Mouse (Mus musculus) forebrain, embryonic 14.5 days (tissue): Measurements from ENCODE around the gene Lrfn3. TPM values are rescaled to one million over a fixed set of nuclear protein-coding genes. Genes with fewer than 3 reads are reported as not detected.

Experiments used
- ATAC-seq: fragments of 200-750 bp; cut with Nextera tagmentation; 2 replicates; pipeline ENCODE4 v1.8.0; 2017; ENCODE audit warnings: mild to moderate bottlenecking, moderate library complexity
- DNase-seq: peaks from one replicate; pipeline ENCODE4 v3.0.0-alpha.2; 2015; ENCODE audit warnings: low spot score
- H3K27ac ChIP-seq: fragments of 300-500 bp; sonication (generic); 2 replicates; pipeline ENCODE4 v1.5.1; 2014; ENCODE audit warnings: low read depth, mild to moderate bottlenecking, control low read depth, low read length, moderate library complexity
- H3K27me3 ChIP-seq: fragments of 300-500 bp; sonication (generic); replicated peaks from 2 replicates; pipeline ENCODE4 v1.6.1; 2014; ENCODE audit warnings: low read length, control low read depth, mixed read lengths; ENCODE audit not compliant: control insufficient read depth, insufficient read depth
- H3K36me3 ChIP-seq: fragments of 300-500 bp; sonication (generic); 2 replicates; pipeline ENCODE4 v1.6.1; 2014; ENCODE audit warnings: low read length, control low read depth; ENCODE audit not compliant: control insufficient read depth, insufficient read depth
- H3K4me1 ChIP-seq: fragments of 300-500 bp; sonication (generic); 2 replicates; pipeline ENCODE4 v1.6.1; 2014; ENCODE audit warnings: antibody characterized with exemption, low read length, control low read depth; ENCODE audit not compliant: control insufficient read depth, insufficient read depth
- H3K4me2 ChIP-seq: fragments of 300-500 bp; sonication (generic); 2 replicates; pipeline ENCODE4 v1.6.1; 2014; ENCODE audit warnings: mild to moderate bottlenecking, control low read depth, low read length
- H3K4me3 ChIP-seq: fragments of 300-500 bp; sonication (generic); 2 replicates; pipeline ENCODE4 v1.5.1; 2014; ENCODE audit warnings: low read depth, low read length, control low read depth
- H3K9ac ChIP-seq: fragments of 300-500 bp; sonication (generic); 2 replicates; pipeline ENCODE4 v1.6.1; 2014; ENCODE audit warnings: mild to moderate bottlenecking, low read length, control low read depth, moderate library complexity
- H3K9me3 ChIP-seq: fragments of 300-500 bp; sonication (generic); replicated peaks from 2 replicates; pipeline ENCODE4 v1.6.1; 2016; ENCODE audit warnings: low read length, control low read depth, mixed read lengths; ENCODE audit not compliant: control insufficient read depth
- WGBS: fragments of 180-500 bp; shearing (Covaris S2); extraction: QIAGEN DNeasy Blood & Tissue Kit; methylation state at CpG from one replicate; pipeline ENCODE4 v1.1.7; 2014; 5-methylcytosine and 5-hydroxymethylcytosine counted together
- polyA plus RNA-seq: library from polyadenylated mRNA; unstranded; fragments of >200 nt; fragmentation: Nextera tagmentation; extraction: Ambion mirVana; gene quantifications from 2 replicates; pipeline ENCODE4 v1.2.1, GENCODE M21; 2014

Gene Lrfn3
- polyA plus RNA-seq, 1 experiment from 2014 or later = 8.8 TPM

DNA sequence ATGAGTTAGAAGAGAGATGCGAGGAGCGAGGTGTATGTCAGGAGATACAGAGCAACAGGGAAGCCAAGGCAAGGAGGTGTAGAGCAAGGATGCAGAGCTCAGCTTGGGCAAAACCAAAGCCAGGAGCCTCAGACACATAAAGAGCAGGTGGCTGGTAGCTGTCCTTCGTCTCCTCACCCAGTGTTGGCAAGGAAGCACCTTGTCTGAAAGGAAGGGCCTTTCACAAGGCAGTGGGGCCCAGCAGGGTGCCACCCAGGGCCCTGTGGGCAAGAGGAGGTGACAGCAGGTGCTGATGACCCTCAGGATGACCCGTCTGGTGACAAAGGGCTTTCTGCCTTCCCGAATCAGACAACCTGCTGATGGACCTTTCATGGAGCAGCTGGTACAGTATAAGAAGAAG, 28.0 kb downstream of the Lrfn3 start:
- H3K27ac ChIP-seq = no peak overlapping the region
- H3K4me3 ChIP-seq = no peak overlapping the region
- no peaks in the 10 kb centered on the region for H3K36me3 ChIP-seq
- no peaks in the 10 kb centered on the region for H3K9me3 ChIP-seq
- H3K4me2 ChIP-seq = no peak overlapping the region
- DNase-seq (no peak), ATAC-seq (no peak)
- H3K4me1 ChIP-seq = peaks cover 9% of the 10 kb centered on the region
- no peak overlapping the region for H3K9ac ChIP-seq
- 68% methylated on average over 5 of the region's 5 CpGs for WGBS
- H3K27me3 ChIP-seq = peaks cover 4% of the 10 kb centered on the region

DNA sequence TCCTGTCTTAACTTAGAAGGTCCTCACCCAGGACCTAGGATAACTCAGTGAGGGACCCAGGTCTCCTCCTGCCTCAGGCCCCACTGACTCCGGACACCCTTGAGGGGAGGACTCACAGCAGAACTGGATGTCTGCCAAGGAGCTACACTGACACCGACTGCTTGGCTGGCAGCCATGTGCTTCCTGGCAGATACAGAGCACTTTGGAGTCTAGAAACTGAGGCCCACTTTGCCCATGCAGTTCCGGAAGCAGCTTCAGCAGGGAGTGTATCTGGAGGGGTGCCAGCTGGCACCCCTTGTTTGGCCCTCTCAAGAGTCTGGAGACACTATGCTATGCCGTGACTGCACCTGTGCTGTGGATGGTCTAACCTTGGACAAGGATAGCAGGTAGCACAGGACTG, 29.1 kb downstream of the Lrfn3 start:
- peak overlapping the region; percentile 39 for H3K27ac ChIP-seq
- H3K27me3 ChIP-seq = peaks cover 4% of the 10 kb centered on the region
- H3K36me3 ChIP-seq = no peaks in the 10 kb centered on the region
- 11% methylated on average over 4 of the region's 4 CpGs for WGBS
- peaks cover 9% of the 10 kb centered on the region for H3K4me1 ChIP-seq
- DNase-seq (peak; percentile 87), ATAC-seq (peak; percentile 47; the same call in 1 of the 2 replicates)
- H3K9ac ChIP-seq = no peak overlapping the region
- H3K4me3 ChIP-seq = no peak overlapping the region
- H3K4me2 ChIP-seq = no peak overlapping the region
- H3K9me3 ChIP-seq = no peaks in the 10 kb centered on the region

DNA sequence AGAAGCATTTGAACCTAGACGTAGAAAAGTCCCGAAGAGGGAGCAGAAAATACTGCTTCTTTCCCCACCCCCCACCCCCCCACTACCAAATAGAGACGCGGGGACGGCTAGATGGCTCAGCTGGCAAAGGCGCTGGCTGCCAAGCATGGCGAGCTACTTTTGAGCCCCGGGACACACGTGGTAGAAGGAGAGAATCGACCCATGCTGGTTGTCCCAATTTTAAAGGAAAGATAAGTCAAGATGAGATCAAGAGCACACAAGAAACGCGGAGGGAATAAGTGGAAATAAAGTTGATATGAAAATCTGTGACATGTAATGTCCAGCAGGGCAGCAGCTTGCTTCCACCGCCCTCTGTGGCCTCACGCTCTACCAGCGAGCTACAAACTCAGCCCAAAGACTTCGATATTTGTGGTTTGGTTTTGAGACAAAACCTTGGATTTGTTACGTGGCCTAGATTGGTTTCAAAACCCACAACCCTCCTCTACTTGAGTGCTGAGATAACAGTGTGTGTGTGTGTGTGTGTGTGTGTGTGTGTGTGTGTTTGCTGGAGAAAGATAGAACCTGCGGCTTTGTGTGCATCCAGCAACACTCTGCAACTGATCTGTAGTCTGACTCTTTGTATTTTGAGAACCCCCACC, 29.8 kb downstream of the Lrfn3 start:
- peaks cover 9% of the 10 kb centered on the region for H3K4me1 ChIP-seq
- DNase-seq = no peak
- ATAC-seq = no peak
- no peak overlapping the region for H3K9ac ChIP-seq
- no peak overlapping the region for H3K27ac ChIP-seq
- H3K27me3 ChIP-seq = peaks cover 4% of the 10 kb centered on the region
- no peak overlapping the region for H3K4me3 ChIP-seq
- no peaks in the 10 kb centered on the region for H3K36me3 ChIP-seq
- no peak overlapping the region for H3K4me2 ChIP-seq
- no peaks in the 10 kb centered on the region for H3K9me3 ChIP-seq
- 63% methylated on average over 18 of the region's 18 CpGs for WGBS

DNA sequence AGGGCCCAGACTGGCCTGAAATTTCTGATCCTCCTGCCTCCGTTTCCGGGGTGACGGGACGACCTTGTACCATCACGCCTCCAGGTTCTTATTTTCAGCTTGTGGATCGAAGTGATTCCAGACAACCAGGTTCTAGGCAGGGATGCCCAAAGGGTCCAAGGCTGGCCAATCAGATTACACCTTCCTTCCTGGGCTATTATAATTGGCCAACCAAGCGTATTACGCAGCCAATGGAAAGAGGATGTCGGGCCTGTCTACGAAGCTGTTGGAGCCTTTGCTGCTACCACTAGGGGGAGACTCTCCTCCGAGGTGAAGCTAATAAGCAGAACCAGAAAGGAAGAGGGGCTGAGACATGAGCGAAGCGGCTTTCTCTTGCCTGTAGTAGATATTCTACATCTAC, 30.7 kb downstream of the Lrfn3 start:
- 3% methylated on average over 13 of the region's 13 CpGs for WGBS

DNA sequence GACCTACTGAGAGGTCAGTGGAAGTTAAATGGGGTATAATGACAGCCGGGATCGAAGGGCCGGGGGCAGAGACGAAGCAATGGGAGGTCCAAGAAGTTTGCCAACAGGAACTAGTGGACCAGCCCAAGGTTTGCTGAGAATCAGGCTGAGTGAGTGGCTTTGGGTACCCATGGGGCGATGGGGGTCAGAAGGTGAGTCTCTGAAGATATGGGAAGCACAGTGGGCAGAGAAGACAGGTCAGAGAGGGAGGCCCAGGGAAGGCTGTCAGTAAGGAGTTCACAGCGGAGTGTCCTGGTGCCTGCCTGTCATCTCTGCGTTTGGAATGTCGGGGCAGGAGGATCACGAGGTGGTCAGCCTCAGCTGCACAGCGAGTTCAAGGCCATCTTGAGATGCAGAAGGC, 34.2 kb downstream of the Lrfn3 start:
- Histone ChIP-seq H3K9me3 (no peaks in the 10 kb centered on the region), H3K27ac (no peak overlapping the region), H3K9ac (no peak overlapping the region), H3K4me2 (no peak overlapping the region), H3K4me1 (peaks cover 3% of the 10 kb centered on the region), H3K36me3 (no peaks in the 10 kb centered on the region), H3K27me3 (no peaks in the 10 kb centered on the region), H3K4me3 (no peak overlapping the region)
- 44% methylated on average over 10 of the region's 10 CpGs for WGBS
- ATAC-seq (no peak), DNase-seq (no peak)

More for the DNA sequence above, 30.7 kb downstream of the Lrfn3 start:
- Histone ChIP-seq H3K36me3 (no peaks in the 10 kb centered on the region), H3K9ac (no peak overlapping the region), H3K4me1 (peaks cover 9% of the 10 kb centered on the region), H3K4me2 (peak overlapping the region; percentile 23), H3K4me3 (no peak overlapping the region; the same call in 1 of the 2 replicates), H3K27ac (no peak overlapping the region), H3K27me3 (peaks cover 4% of the 10 kb centered on the region), H3K9me3 (no peaks in the 10 kb centered on the region)
- ATAC-seq = peak; percentile 89
- DNase-seq = peak; percentile 98

DNA sequence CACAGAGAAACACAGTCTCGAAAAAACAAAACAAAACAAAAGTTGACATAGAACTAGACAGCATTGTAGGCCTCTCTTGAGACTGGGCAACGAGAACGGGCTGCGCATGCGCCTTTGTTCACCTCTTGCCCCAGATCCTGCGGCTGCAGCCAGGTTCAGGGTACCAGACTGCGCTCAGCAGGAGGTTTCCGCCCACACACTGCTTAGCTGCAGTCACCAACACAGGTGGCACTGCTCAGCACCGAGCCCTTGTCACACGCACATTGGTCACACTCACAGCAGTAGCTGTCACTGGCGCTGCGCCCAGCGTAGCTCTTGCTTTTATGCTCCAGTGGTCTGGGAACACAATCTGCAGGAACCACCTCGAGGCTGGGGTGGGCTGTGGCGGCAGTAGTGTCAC, 35.4 kb downstream of the Lrfn3 start:
- Histone ChIP-seq H3K9ac (no peak overlapping the region), H3K4me1 (0 out of 2 replicates have a peak, but pooled peaks cover 2% of the 10 kb centered on the region), H3K4me3 (no peak overlapping the region), H3K4me2 (no peak overlapping the region), H3K27ac (no peak overlapping the region), H3K9me3 (no peaks in the 10 kb centered on the region), H3K36me3 (no peaks in the 10 kb centered on the region), H3K27me3 (no peaks in the 10 kb centered on the region)
- ATAC-seq (no peak), DNase-seq (peak; percentile 26)
- WGBS = 60% methylated on average over 15 of the region's 15 CpGs

DNA sequence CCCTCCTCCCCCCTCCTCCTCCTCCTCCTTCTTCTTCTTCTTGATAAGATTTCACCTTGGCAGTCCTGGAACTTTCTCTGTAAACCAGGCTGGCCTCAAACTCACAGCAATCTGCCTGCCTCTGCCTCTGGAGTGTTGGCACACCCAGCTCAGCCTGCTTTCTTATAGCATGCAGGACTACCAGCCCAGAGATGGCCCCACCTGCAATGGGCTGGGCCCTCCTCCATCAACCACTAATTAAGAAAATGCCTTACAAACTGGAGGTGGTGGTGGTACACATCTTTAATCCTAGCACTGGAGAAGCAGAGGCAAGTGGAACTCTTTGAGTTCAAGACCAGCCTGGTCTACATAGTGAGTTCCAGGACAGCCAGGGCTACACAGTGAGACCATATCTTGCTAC, 36.1 kb downstream of the Lrfn3 start:
- Histone ChIP-seq H3K9me3 (no peaks in the 10 kb centered on the region), H3K4me1 (peaks cover 2% of the 10 kb centered on the region; the same call in 1 of the 2 replicates), H3K36me3 (no peaks in the 10 kb centered on the region), H3K9ac (no peak overlapping the region), H3K4me2 (no peak overlapping the region), H3K4me3 (no peak overlapping the region), H3K27me3 (no peaks in the 10 kb centered on the region), H3K27ac (no peak overlapping the region)
- DNase-seq = no peak
- ATAC-seq = no peak

DNA sequence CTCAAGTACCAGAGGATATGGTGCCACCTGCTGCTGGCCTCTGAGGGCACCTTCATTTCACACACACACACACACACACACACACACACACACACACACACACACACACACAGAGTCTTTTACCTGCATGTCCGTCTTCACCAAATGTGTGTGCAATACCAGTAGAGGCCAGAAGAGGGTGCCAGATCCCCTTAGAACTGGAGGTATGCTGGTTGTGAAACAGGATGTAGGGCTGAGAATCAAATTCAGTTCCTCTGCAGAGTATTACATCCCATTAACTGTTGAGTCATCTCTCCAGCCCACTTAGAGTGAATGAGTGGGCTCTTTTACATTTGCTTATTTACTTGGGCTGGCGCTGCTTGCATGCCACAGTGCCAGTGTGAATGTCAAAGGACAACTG, 37.2 kb downstream of the Lrfn3 start:
- no peaks in the 10 kb centered on the region for H3K9me3 ChIP-seq
- H3K9ac ChIP-seq = no peak overlapping the region
- no peaks in the 10 kb centered on the region for H3K36me3 ChIP-seq
- no peak overlapping the region for H3K4me3 ChIP-seq
- H3K27me3 ChIP-seq = no peaks in the 10 kb centered on the region
- H3K4me2 ChIP-seq = no peak overlapping the region
- WGBS = 41% methylated on average over 2 of the region's 2 CpGs
- no peak overlapping the region for H3K27ac ChIP-seq
- H3K4me1 ChIP-seq = peaks cover 2% of the 10 kb centered on the region; the same call in 1 of the 2 replicates
- no peak for ATAC-seq
- DNase-seq = peak; percentile 25

DNA sequence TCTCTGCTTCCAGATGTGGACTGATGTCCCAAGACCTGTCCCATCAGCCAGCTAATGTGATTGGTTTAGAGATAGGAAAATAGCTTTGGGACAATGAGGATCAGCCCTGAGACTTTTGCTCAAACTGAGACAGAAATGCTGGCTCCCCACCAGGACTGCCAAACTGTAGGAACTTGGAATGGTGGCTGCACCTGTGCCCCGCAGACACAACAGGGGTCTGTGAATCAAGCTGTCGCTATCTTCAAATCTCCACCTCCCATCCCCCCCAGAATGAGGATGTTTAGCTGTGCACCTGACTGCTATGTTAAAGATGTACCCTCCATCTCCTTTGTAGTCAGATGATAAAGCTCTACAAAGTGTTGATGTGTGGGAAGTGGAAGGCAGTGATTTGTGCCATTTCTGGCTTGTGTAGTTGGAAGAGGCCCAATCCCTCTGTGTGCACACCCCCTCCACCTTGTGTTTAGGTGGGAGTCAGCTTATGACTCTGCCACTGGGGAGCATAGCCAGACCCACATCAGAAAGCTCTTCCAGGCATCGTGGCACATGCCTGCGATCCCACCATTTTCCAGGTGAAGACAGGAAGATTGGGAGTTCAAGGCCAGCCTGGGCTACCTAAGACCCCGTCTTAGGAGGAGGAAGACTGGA, 38.1 kb downstream of the Lrfn3 start:
- H3K9me3 ChIP-seq = no peaks in the 10 kb centered on the region
- H3K36me3 ChIP-seq = no peaks in the 10 kb centered on the region
- H3K27me3 ChIP-seq = no peaks in the 10 kb centered on the region
- H3K4me2 ChIP-seq = no peak overlapping the region
- H3K27ac ChIP-seq = no peak overlapping the region
- WGBS = 82% methylated on average over 5 of the region's 5 CpGs
- peaks cover 2% of the 10 kb centered on the region; the same call in 1 of the 2 replicates for H3K4me1 ChIP-seq
- ATAC-seq (no peak), DNase-seq (no peak)
- no peak overlapping the region for H3K4me3 ChIP-seq
- no peak overlapping the region for H3K9ac ChIP-seq
